In the genomic region with DNA sequence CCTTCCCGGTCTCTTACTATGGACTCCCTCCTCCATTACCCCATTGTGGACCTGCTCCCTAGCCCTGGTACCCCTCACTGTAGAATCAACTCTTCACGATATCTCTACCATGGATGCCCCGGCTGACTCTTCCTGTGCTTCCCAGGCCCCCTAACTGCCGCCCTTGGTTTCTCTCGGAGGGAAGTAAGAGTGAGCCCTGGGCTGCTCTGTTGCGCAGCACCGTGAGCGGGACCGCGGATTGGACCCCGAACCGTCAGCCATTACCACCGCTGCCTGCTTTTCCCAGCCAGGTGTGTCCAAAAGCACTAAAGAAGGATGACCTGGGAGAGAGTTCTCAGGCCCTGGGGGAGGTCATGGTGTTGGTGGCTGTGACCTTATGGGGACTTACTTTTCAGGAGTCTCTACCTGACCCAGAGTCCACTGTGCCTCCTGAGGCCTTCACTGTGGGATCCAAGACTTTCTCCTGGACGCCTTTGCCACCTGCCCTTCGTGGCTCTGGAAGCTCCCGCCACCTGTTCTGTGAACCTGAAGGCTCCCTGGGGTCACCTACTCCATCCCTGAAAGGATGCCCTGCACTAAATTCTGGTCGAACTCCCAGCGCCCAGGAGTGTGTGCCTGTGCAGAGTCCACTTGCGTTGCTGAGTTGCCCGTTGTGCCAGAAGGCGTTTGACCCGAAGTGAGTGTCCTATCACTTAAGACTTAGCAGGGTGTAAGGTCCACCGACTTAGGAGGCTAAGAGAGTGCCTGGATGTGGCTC, we compare ENCODE assay signal across 7 mouse cellular contexts. TPM values are rescaled to one million over a fixed set of nuclear protein-coding genes. Genes with fewer than 3 reads are reported as not detected.
DNase-seq lines count a peak whose midpoint lies in the region; ATAC-seq and TF ChIP-seq lines count a peak whose summit lies in the region.

No protein-coding gene starts in this region.

- 41% methylated on average over 23 of the region's 23 CpGs for WGBS in spleen, adult 2 months
- 8% methylated on average over 23 of the region's 23 CpGs for WGBS in forebrain, embryonic 13.5 days
- 9% methylated on average over 23 of the region's 23 CpGs for WGBS in intestine, embryonic 15.5 days
- WGBS in liver, postnatal 0 days (ENCODE audit: insufficient replicate concordance), result 20% methylated on average over 23 of the region's 23 CpGs
- WGBS in stomach, embryonic 14.5 days, result 11% methylated on average over 23 of the region's 23 CpGs

- no peaks in the 10 kb centered on the region for H3K9me3 ChIP-seq in forebrain, embryonic 13.5 days (replicated peaks)
- no peaks in the 10 kb centered on the region for H3K9me3 ChIP-seq in intestine, embryonic 15.5 days
- no peaks in the 10 kb centered on the region for H3K9me3 ChIP-seq in liver, postnatal 0 days (ENCODE audit: low read length)
- H3K9me3 ChIP-seq in stomach, embryonic 14.5 days (ENCODE audit: control insufficient read depth, low read depth, low read length), result no peaks in the 10 kb centered on the region; the same call in 1 of the 2 replicates

- peak overlapping the region; percentile 95 for H3K27ac ChIP-seq in spleen, adult 2 months (ENCODE audit: insufficient read depth, low read length)
- H3K27ac ChIP-seq in forebrain, embryonic 13.5 days, result peak overlapping the region; percentile 97
- peak overlapping the region; percentile 99 for H3K27ac ChIP-seq in intestine, embryonic 15.5 days
- H3K27ac ChIP-seq in liver, postnatal 0 days (ENCODE audit: low read depth), result peak overlapping the region; percentile 97
- peak overlapping the region; percentile 97 for H3K27ac ChIP-seq in stomach, embryonic 14.5 days (ENCODE audit: low read length)

- H3K9ac ChIP-seq in forebrain, embryonic 13.5 days, result peak overlapping the region; percentile 85
- peak overlapping the region; percentile 70 for H3K9ac ChIP-seq in intestine, embryonic 15.5 days
- peak overlapping the region; percentile 75 for H3K9ac ChIP-seq in liver, postnatal 0 days (replicated peaks)
- H3K9ac ChIP-seq in stomach, embryonic 14.5 days (replicated peaks; ENCODE audit: low read depth, low read length), result peak overlapping the region; percentile 66

- H3K4me3 ChIP-seq in spleen, adult 2 months (ENCODE audit: extremely low read depth, insufficient read depth, insufficient read length), result peak overlapping the region; percentile 74
- peak overlapping the region; percentile 56 for H3K4me3 ChIP-seq in forebrain, embryonic 13.5 days
- peak overlapping the region; percentile 62 for H3K4me3 ChIP-seq in intestine, embryonic 15.5 days (replicated peaks)
- H3K4me3 ChIP-seq in liver, postnatal 0 days (ENCODE audit: low read depth, low read length), result peak overlapping the region; percentile 68
- peak overlapping the region; percentile 54 for H3K4me3 ChIP-seq in stomach, embryonic 14.5 days (ENCODE audit: low read depth, low read length)

- no peak for DNase-seq in spleen, adult 2 months (ENCODE audit: low read depth in 1 of 2, low spot score in 2 of 2)
- DNase-seq in spleen, postnatal 14 days (ENCODE audit: low spot score in 2 of 2), result no peak
- peak; percentile 63 for DNase-seq in brain, adult 2 months (ENCODE audit: low read depth, low spot score)
- peak; percentile 33 for DNase-seq in liver, postnatal 0 days

- no peak for TF ChIP-seq CTCF in spleen, adult 2 months (IDR thresholded peaks at IDR 0.05; ENCODE audit: extremely low read depth, insufficient read depth, insufficient read length, insufficient replicate concordance)
- TF ChIP-seq CTCF in liver, postnatal 0 days (IDR thresholded peaks at IDR 0.05; ENCODE audit: low read depth), result no peak

- no peaks in the 10 kb centered on the region for H3K36me3 ChIP-seq in spleen, adult 2 months (ENCODE audit: control insufficient read depth, insufficient read depth, low read length)
- H3K36me3 ChIP-seq in forebrain, embryonic 13.5 days (ENCODE audit: poor library complexity, severe bottlenecking), result peaks cover 9% of the 10 kb centered on the region; the same call in 1 of the 2 replicates
- no peaks in the 10 kb centered on the region for H3K36me3 ChIP-seq in intestine, embryonic 15.5 days
- no peaks in the 10 kb centered on the region for H3K36me3 ChIP-seq in liver, postnatal 0 days (replicated peaks; ENCODE audit: insufficient read depth, low read length)
- no peaks in the 10 kb centered on the region for H3K36me3 ChIP-seq in stomach, embryonic 14.5 days (ENCODE audit: control insufficient read depth, insufficient read depth, low read length)

- H3K4me2 ChIP-seq in forebrain, embryonic 13.5 days, result peak overlapping the region; percentile 82
- peak overlapping the region; percentile 92 for H3K4me2 ChIP-seq in intestine, embryonic 15.5 days (replicated peaks)
- H3K4me2 ChIP-seq in liver, postnatal 0 days (ENCODE audit: low read depth, low read length), result peak overlapping the region; percentile 96
- peak overlapping the region; percentile 97 for H3K4me2 ChIP-seq in stomach, embryonic 14.5 days (replicated peaks; ENCODE audit: low read depth, low read length)

- no peaks in the 10 kb centered on the region; the same call in 1 of the 2 replicates for H3K4me1 ChIP-seq in spleen, adult 2 months (ENCODE audit: control insufficient read depth, insufficient read depth, insufficient read length)
- H3K4me1 ChIP-seq in forebrain, embryonic 13.5 days, result peaks cover 35% of the 10 kb centered on the region
- peaks cover 20% of the 10 kb centered on the region for H3K4me1 ChIP-seq in intestine, embryonic 15.5 days (replicated peaks)
- peaks cover 22% of the 10 kb centered on the region for H3K4me1 ChIP-seq in liver, postnatal 0 days (ENCODE audit: insufficient read depth)
- H3K4me1 ChIP-seq in stomach, embryonic 14.5 days (ENCODE audit: control insufficient read depth, insufficient read depth, low read length), result peaks cover 22% of the 10 kb centered on the region; the same call in 1 of the 2 replicates

- peak; percentile 25; the same call in 1 of the 2 replicates for ATAC-seq in forebrain, embryonic 13.5 days
- peak; percentile 31 for ATAC-seq in intestine, embryonic 15.5 days
- ATAC-seq in liver, postnatal 0 days, result peak; percentile 5; the same call in 1 of the 2 replicates
- peak; percentile 5; the same call in 1 of the 2 replicates for ATAC-seq in stomach, embryonic 14.5 days (ENCODE audit: insufficient number of reproducible peaks, insufficient read depth, low FRiP score, low read depth)

- no peak for TF ChIP-seq EP300 in liver, postnatal 0 days (IDR thresholded peaks at IDR 0.05; ENCODE audit: low read depth)

- no peak for TF ChIP-seq POLR2A in spleen, adult 2 months (IDR thresholded peaks at IDR 0.05; ENCODE audit: low read depth, low read length)

- no peaks in the 10 kb centered on the region for H3K27me3 ChIP-seq in spleen, adult 2 months (ENCODE audit: control insufficient read depth, insufficient read depth, low read length)
- H3K27me3 ChIP-seq in forebrain, embryonic 13.5 days, result no peaks in the 10 kb centered on the region
- H3K27me3 ChIP-seq in intestine, embryonic 15.5 days (replicated peaks), result no peaks in the 10 kb centered on the region
- H3K27me3 ChIP-seq in liver, postnatal 0 days (ENCODE audit: insufficient read depth, low read length), result no peaks in the 10 kb centered on the region
- H3K27me3 ChIP-seq in stomach, embryonic 14.5 days (ENCODE audit: control insufficient read depth, insufficient read depth, low read length), result no peaks in the 10 kb centered on the region

RNA-seq across cellular contexts. Expression of a gene that starts 0.9 kb away (rescaled TPM):
- polyA plus RNA-seq in spleen, adult 2 months (2012; rRNA removed), result 43.2 and 64.8 TPM in 2 replicates
- polyA plus RNA-seq in forebrain, embryonic 13.5 days (2015; fragmentation: Nextera tagmentation; extraction: Ambion mirVana), result 90.3 and 93.2 TPM in 2 replicates
- 64.1 and 74.9 TPM in 2 replicates for polyA plus RNA-seq in intestine, embryonic 15.5 days (2015; fragmentation: Nextera tagmentation; extraction: Ambion mirVana)
- polyA plus RNA-seq in liver, postnatal 0 days (2015; fragmentation: Nextera tagmentation; extraction: Ambion mirVana), result 23.1 and 24.7 TPM in 2 replicates
- polyA plus RNA-seq in stomach, embryonic 14.5 days (2014; fragmentation: Nextera tagmentation; extraction: Ambion mirVana), result 63.2 and 65.0 TPM in 2 replicates

RNA-seq across cellular contexts. Expression of a gene that starts 28.1 kb away (rescaled TPM):
- polyA plus RNA-seq in spleen, adult 2 months (2012; rRNA removed), result 32.2 and 40.6 TPM in 2 replicates
- 11.3 and 12.0 TPM in 2 replicates for polyA plus RNA-seq in forebrain, embryonic 13.5 days (2015; fragmentation: Nextera tagmentation; extraction: Ambion mirVana)
- 13.3 and 13.8 TPM in 2 replicates for polyA plus RNA-seq in intestine, embryonic 15.5 days (2015; fragmentation: Nextera tagmentation; extraction: Ambion mirVana)
- 3.5 and 3.7 TPM in 2 replicates for polyA plus RNA-seq in liver, postnatal 0 days (2015; fragmentation: Nextera tagmentation; extraction: Ambion mirVana)
- polyA plus RNA-seq in stomach, embryonic 14.5 days (2014; fragmentation: Nextera tagmentation; extraction: Ambion mirVana), result 29.6 and 32.0 TPM in 2 replicates

Comparison
In these comparisons a context has a peak if more than half of its experiments do, and no peak if none do; other contexts are left out.
1. DNase-seq: peak in brain, adult 2 months (single experiment) and liver, postnatal 0 days (single experiment); none in spleen, adult 2 months (0 of 2) and spleen, postnatal 14 days (0 of 2).
2. Peak in every context shown above with its lines, with median percentiles within 50 percentile points of each other: H3K27ac ChIP-seq, H3K4me3 ChIP-seq, ATAC-seq, H3K4me2 ChIP-seq and H3K9ac ChIP-seq.